Mouse (Mus musculus): ENCODE data around the gene Dnajc7. TPM values are rescaled to one million over a fixed set of nuclear protein-coding genes. Genes with fewer than 3 reads are reported as not detected.
A peak's percentile ranks its signal among the peaks of the same experiment; 100 is the strongest.
"Not testable (repeated sequence)": the region's sequence is repeated elsewhere in the genome, so short reads cannot be mapped to it uniquely, and the experiment has no call there.

Dnajc7 gene
- 79.3 and 93.5 TPM in 2 replicates for total RNA-seq (2015; ENCODE audit: low replicate concordance)
- total RNA-seq (2017; ENCODE audit: low replicate concordance), result 103 and 106 TPM in 2 replicates

DNA sequence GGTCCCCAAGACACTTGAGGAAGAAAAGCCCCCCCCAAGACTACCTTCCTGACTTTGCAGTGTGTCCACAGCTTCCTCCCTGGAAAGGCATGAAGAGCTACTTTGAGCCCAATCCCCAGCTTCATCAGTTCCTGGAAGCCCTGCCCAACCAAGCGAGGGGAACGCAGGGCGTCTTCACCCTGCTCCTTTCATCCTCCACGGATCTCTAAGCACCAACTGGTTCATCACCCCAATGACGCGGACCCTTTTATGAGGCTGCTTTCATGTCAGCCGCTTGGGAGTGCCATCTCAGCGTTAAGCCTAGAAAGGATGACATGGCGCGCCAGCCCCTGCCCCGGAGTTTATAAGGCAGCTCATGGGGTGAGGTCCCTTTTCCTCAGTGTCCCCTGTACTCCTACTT is at the start of gene Dnajc7:
Dnajc7 (minus strand) TSS at position 187 of the 400 bp plus-strand sequence.
- peak; percentile 11; the same call in 1 of the 2 replicates for ATAC-seq (replicated peaks; ENCODE audit: low FRiP score, poor library complexity, severe bottlenecking)

GRCm38 (mm10) chr11:100659806-100660205 is 39.8 kb upstream of the Dnajc7 start:
- no peak for ATAC-seq (replicated peaks; ENCODE audit: low FRiP score, poor library complexity, severe bottlenecking)

DNA sequence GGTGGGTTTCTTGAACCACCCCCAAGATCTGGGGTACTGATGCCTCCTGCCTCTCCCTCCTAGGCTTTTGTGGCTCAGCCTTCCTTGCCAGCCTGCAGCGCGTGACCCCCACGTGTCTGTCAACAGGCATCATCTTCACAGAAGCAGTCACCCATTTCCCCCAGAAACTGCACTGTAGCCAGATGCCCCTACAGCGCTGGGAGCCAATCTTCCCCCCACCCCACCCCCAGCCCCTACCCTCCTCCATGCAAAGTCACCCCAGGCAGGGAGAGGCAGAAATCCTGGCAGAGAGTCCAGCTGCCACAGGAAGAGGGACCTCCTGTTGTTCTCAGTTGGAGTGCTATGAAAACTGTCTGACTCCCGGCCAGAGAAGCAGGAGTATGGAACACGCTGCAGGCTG is 36.5 kb upstream of the Dnajc7 start:
- no peak for ATAC-seq (replicated peaks; ENCODE audit: low FRiP score, poor library complexity, severe bottlenecking)

- ATAC-seq (replicated peaks; ENCODE audit: low FRiP score, poor library complexity, severe bottlenecking), result not testable (repeated sequence)
Measured at GRCm38 (mm10) chr11:100655589-100655988, 35.6 kb upstream of the Dnajc7 start.

DNA sequence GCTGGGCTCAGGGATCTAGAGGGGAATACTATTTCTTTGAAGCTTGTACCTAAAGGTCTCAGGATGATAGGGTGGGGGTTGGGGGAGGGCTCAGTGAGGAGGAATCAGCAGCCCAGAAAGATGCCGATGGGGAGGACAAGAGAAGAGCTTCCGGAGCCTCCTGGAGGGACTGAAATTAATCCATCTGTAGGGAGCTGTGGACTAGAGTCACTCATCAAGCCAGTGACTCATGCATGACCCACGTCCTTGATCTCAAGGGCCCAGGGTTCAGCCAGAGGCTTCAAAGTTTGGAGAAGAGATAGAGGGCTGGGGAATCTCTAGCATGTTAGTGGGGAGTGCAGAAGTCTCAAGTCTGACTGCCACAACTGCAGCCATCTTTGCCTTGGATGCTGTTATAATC is 31.8 kb upstream of the Dnajc7 start:
- no peak for ATAC-seq (replicated peaks; ENCODE audit: low FRiP score, poor library complexity, severe bottlenecking)

- ATAC-seq (replicated peaks; ENCODE audit: low FRiP score, poor library complexity, severe bottlenecking), result no peak
Measured at GRCm38 (mm10) chr11:100651205-100651604, 31.2 kb upstream of the Dnajc7 start.

- ATAC-seq (replicated peaks; ENCODE audit: low FRiP score, poor library complexity, severe bottlenecking), result no peak
Measured at GRCm38 (mm10) chr11:100648405-100648804, 28.4 kb upstream of the Dnajc7 start.

GRCm38 (mm10) chr11:100646265-100646664 is 26.3 kb upstream of the Dnajc7 start:
- ATAC-seq (replicated peaks; ENCODE audit: low FRiP score, poor library complexity, severe bottlenecking), result peak; percentile 49; the same call in 1 of the 2 replicates

GRCm38 (mm10) chr11:100643612-100644575 is 23.9 kb upstream of the Dnajc7 start:
- ATAC-seq (replicated peaks; ENCODE audit: low FRiP score, poor library complexity, severe bottlenecking), result no peak

GRCm38 (mm10) chr11:100640159-100640906 is 20.4 kb upstream of the Dnajc7 start:
- no peak for ATAC-seq (replicated peaks; ENCODE audit: low FRiP score, poor library complexity, severe bottlenecking)

- no peak for ATAC-seq (replicated peaks; ENCODE audit: low FRiP score, poor library complexity, severe bottlenecking)
Measured at GRCm38 (mm10) chr11:100634530-100634929, 14.6 kb upstream of the Dnajc7 start.

GRCm38 (mm10) chr11:100628862-100629352 is 8.9 kb upstream of the Dnajc7 start:
- no peak for ATAC-seq (replicated peaks; ENCODE audit: low FRiP score, poor library complexity, severe bottlenecking)

- no peak for ATAC-seq (replicated peaks; ENCODE audit: low FRiP score, poor library complexity, severe bottlenecking)
Measured at GRCm38 (mm10) chr11:100628056-100628455, 8.1 kb upstream of the Dnajc7 start.

GRCm38 (mm10) chr11:100626701-100627195 is 6.8 kb upstream of the Dnajc7 start:
- peak; percentile 69 for ATAC-seq (replicated peaks; ENCODE audit: low FRiP score, poor library complexity, severe bottlenecking)

DNA sequence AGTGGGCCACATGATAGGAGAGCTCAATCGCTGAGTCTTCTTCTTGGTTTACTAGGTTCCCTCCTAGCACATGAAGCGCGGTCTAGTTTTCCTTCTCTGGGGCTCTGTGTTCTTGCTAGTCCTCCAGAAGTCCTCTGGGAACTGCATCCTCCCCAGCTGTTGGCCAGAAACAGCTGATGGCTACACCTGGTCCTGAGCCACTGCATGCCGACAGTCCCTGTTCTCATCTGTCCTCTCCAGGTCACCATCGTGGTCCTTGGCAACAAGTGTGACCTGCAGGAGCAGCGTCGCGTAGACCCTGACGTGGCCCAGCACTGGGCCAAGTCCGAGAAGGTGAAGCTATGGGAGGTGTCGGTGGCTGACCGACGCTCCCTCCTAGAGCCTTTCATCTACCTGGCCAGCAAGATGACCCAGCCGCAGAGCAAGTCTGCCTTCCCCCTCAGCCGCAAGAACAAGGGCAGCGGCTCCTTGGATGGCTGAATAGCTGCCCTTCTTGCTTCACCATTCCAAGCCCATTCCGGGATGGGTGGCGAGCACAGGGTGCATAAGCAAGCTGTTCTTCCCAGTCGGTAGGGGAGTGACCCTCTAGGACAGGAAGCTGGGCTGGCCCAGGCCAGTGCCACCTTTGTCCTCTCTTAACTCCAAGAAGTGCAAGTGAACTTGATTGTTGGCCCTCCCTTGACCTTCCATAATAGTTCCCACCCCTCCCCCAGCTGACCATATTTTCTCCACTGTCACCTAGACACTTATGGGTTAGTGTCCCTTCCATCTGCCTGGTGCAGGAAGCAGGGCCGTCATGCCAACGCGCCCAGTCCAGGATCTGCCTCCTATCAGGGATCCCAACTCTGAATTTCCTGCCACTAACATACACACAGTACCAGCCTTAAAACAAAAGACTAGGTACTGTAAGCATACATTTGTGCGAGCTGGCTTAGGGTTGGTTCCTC is 6.1 kb upstream of the Dnajc7 start:
- ATAC-seq (replicated peaks; ENCODE audit: low FRiP score, poor library complexity, severe bottlenecking), result no peak

DNA sequence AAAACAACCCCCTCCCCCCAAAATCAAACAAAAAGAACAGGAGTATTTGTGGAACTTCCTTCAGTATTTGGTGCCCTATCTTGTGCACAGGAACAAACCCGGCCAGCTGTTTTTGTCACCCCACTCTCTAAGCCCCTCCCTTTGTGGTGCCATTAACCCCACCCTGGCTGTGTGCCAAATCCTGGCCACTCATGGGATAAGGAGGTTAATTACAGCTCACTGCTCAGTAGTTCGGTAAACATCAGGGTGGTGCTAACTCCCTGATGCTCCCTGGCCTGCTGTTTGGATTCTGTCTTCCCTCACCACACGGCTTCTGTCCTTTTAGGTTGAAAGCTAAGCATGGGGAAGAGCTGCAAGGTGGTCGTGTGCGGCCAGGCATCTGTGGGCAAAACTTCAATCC is 3.9 kb upstream of the Dnajc7 start:
- no peak for ATAC-seq (replicated peaks; ENCODE audit: low FRiP score, poor library complexity, severe bottlenecking)

GRCm38 (mm10) chr11:100622714-100623113 is 2.7 kb upstream of the Dnajc7 start:
- ATAC-seq (replicated peaks; ENCODE audit: low FRiP score, poor library complexity, severe bottlenecking), result peak; percentile 83

DNA sequence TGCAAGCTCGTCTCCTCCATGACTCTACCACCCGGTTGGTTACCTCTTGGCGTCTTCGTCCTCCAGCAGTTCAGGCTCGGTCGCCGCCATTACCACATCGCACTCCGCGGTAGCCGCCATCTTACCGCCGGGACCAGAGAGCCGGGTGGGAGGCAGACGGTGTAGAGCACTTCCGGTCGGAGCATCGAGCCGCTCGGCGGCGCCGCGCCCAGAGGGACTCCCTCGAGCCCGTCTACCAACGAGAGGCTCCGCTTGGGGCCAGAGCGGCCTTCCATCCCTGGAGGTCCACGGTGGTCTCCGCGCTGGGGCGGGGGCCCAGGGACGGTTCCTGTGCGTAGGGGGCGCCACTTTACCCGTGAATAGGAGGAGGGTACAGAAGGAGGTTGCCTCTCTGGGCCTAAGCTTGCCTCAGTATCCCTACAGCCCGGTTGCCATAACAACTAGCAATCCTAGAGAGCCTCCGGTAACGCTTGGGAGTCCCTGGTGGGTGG is 438 bp downstream of the Dnajc7 start:
- ATAC-seq (replicated peaks; ENCODE audit: low FRiP score, poor library complexity, severe bottlenecking), result peak; percentile 91

Data from erythroid progenitor cell, adult 5-6 weeks (primary cell).